Mouse (Mus musculus): ENCODE measurements around the gene Phf1. TPM values are rescaled to one million over a fixed set of nuclear protein-coding genes. Genes with fewer than 3 reads are reported as not detected.
A peak's percentile ranks its signal among the peaks of the same experiment; 100 is the strongest.

The Phf1 gene
- total RNA-seq, 2 experiments from 2014 or later = 9.2 to 10.7 TPM

DNA sequence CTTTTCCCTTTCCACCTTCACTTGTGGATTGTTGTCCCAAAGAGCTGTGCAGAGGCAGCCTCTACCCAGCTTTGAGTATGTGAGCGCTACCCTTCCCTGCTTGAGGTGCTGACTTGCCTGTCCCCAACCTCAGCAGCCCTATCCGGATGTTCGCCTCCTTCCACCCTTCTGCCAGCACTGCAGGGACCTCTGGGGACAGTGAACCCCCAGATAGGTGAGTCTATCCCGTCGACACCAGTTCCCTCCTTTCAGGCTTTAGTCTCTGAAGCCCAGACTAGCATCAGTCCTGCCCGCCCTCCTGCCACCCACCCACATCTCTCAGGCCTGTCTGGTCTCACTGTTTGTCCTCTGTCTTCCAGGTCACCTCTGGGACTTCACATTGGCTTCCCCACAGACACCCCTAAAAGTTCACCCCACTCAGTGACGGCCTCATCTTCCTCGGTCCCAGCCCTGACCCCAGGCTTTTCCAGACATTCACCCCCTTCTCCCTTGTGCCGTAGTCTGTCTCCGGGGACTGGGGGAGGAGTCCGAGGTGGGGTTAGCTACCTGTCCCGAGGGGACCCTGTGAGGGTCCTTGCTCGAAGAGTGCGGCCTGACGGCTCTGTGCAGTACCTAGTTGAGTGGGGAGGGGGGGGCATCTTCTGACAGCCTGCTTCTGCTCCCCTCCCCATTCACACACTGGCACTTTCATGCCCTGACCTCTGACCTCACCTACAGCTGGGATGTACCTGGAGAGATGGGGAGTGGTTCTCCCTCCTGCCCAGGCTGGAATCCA lies 4.3 kb downstream of the Phf1 start:
- DNase-seq = peak; percentile 18
- Histone ChIP-seq H3K27ac (no peak overlapping the region), H3K4me3 (no peak overlapping the region)
- TF ChIP-seq CTCF (IDR thresholded peaks at IDR 0.05) = no peak
- intact Hi-C loops (cut with DNase I) = no loop called here

DNA sequence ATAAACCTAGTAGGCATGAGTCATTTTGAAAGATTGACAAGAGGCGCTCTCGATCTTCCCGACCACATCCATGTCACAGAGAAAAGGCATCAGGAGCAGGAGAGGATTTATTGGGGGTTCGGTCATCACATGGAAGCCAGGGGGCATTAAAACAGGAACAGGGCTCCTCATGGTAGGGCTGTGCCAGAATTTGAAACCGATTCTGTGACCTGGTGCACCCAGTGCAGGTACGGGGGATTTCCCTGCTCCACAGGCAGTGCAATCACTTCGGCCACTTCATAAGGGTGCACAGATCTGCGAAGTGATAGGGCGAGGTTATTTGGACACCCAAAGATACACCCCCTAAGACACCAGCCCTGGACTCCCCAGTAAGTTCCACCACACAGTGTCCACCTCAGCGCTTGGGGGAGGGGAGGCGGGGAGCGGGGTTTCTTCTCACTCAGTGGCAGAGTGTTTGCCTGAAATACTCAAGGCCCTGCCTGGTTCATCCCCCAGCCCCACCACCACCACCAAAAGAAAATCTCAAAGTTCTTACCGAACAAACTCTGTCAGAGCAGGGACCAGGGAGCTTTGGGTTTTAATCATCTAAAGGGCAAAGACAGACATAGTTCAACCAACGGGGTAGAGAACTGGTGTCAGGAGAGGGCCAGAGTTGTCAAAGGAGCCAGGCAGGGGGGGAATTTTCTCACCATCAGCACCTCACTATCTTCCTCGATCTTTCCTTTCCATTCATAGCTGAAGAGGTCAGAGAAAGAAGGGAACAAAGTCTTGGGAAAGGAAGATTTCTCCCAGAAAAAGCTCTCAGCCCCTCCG lies 5.2 kb downstream of the Phf1 start:
- Histone ChIP-seq H3K4me3 (peak overlapping the region; percentile 88), H3K27ac (peak overlapping the region; percentile 97)
- DNase-seq = peak; percentile 15
- intact Hi-C loops (cut with DNase I) = no loop called here
- TF ChIP-seq CTCF (IDR thresholded peaks at IDR 0.05) = no peak

DNA sequence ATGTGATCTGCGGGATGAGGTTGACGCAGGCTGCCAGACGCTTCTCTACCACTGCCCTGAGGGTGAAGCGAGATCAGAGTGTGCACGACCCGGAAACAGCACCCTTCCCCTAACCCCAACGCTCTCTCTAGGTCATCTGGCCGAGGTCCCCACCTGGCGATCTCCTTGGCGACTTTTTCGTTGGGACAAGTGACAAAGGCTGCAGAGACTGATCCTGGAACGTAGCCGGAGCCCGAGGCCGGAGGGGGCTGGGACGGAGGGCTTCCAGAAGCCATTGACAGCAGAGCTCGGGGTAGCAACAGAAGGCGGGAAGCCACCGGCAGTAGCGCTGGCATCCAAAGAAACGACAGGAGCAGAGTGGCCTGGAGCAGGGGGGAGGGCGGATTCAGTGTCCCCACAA lies 5.9 kb downstream of the Phf1 start:
- peak overlapping the region; percentile 88 for H3K4me3 ChIP-seq
- no peak for TF ChIP-seq CTCF (IDR thresholded peaks at IDR 0.05)
- intact Hi-C loops (cut with DNase I) = no loop called here
- peak; percentile 56 for DNase-seq
- peak overlapping the region; percentile 97 for H3K27ac ChIP-seq

DNA sequence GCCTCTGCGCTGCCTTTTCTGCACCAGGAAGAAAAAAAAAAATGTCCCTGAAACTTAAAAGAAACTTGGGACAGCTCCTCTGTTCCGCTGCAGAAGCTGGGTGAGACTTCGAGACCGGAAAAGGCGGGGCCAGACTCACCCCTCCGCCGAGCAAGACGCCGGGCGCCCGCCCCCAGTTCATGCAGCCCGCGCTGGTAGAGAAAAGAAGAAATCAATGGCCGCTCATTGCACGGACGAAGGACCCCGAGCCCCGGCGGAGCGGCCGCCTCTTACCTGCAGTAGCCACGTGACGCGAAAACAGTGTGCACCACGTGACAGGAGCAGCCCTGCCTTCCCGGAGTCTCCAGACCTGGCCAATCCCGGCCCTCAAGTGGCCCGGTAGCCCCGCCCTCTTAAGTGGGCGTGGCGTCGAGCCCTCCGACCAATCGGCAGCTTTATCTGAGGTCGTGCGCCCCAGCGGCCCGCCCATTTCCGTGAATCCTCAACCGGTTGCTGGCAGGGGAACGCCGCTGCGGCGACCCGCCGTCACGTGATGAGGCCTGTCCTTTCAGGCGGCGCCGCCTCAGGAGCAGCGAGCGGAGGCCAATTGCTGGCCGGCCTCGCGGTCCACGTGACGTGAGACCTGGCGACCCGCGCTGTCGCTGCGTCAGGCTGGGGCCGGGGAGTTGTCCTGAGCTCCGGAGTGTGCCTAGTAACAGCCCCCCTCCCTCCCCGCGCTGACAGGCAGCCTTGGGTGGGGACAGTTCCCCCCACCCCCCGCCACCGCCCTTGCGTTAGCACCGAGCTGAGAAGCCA lies 6.5 kb downstream of the Phf1 start, which contains the start of gene Cuta:
TSS of gene Cuta (minus strand) at position 392 of the 795 bp plus-strand sequence.
- peak; percentile 100 for DNase-seq
- peak within 1 kb of the TSS; percentile 97 for H3K27ac ChIP-seq
- TF ChIP-seq CTCF (IDR thresholded peaks at IDR 0.05) = no peak
- intact Hi-C loops (cut with DNase I) = no loop called here
- peak within 1 kb of the TSS; percentile 88 for H3K4me3 ChIP-seq

- H3K4me3 ChIP-seq = peak overlapping the region; percentile 88
- TF ChIP-seq CTCF (IDR thresholded peaks at IDR 0.05) = no peak
- intact Hi-C loops (cut with DNase I) = no loop called here
- no peak for DNase-seq
- peak overlapping the region; percentile 97 for H3K27ac ChIP-seq
Observed at GRCm38 (mm10) chr17:26939973-26940300, 7.1 kb downstream of the Phf1 start.

DNA sequence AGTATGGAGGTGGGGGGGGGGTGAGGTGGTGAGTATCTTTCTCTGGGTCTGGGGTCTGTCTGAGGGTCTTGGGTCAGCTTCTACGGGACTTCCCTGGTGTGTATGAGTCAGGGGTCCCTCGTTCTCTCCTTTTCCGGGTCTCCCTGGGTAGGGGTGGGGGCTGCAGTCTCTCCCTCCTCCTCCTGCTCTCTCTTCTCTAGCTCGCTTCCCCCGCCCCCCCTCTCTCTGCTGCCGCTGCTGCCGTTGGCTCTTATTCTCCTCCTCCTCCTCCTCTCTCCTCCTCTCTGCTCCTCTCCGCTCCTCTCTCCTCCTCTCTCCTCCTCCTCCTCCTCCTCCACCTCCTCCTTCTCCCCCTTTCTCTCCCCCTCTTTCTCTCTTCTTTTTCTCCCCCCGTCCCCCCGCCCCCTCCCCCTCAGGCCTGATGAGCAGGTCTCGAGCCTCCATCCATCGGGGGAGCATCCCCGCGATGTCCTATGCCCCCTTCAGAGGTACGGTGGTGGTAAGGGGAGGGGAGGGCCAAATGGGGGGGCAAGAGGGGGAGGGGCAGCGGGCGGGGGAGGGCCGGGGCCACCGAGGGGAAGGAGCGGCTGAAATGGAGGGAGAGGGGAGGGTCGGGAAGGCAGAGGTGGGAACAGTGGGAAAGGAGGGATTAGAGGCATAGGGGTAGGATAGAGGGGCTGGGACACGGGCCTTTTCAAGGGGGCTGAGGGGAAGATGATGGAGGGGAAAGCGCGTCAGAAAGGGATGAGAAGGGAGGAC lies 8.4 kb downstream of the Phf1 start, which contains the start of gene Syngap1:
TSS of gene Syngap1 (plus strand) at position 223 of the 759 bp plus-strand sequence.
- TF ChIP-seq CTCF (IDR thresholded peaks at IDR 0.05) = no peak
- intact Hi-C loops (cut with DNase I) = no loop called here
- H3K4me3 ChIP-seq = peak within 1 kb of the TSS; percentile 88
- DNase-seq = peak; percentile 54
- H3K27ac ChIP-seq = peak within 1 kb of the TSS; percentile 97

- Histone ChIP-seq H3K27ac (peak overlapping the region; percentile 35; the same call in 1 of the 2 replicates), H3K4me3 (peak overlapping the region; percentile 59)
- no peak for TF ChIP-seq CTCF (IDR thresholded peaks at IDR 0.05)
- DNase-seq = no peak
- intact Hi-C loops (cut with DNase I) = no loop called here
Observed at GRCm38 (mm10) chr17:26941841-26942570, 9.2 kb downstream of the Phf1 start.

DNA sequence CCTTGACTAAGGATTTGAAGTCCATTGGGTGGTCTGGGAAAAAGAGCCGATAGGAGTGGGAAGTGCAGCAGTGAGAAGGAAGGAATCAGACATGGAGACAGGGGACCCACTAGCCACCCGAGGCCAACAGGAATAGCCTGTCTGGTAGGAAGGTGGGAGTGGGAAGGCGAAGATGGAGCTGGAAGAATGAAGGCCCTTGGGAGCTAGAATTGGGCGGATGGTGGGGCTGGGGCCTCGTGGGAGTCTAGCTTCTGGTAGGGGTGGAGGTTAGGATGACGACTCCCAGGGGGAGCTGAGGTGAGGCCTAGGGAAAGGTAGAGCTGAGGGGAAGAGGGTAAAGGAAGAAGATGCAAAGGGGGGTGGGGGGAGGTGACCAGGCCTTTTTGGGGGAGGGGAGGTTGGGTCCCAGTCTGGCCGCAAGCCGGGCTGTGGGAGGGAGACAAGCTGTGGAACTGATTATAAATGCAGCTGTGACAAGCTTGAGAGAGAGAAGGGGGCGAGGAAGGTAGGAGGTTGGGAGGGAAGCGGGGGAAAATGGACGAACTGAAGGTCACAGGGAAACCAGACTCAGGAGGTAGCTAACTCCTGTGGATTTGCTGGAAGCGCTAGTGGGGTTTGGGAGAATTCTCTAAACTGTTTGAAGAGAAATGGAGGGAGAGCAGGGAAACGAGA lies 13.1 kb downstream of the Phf1 start:
- DNase-seq = no peak
- intact Hi-C loops (cut with DNase I) = loop anchor here (2.0 kb wide), 1 partner anchor 29 kb away; the partner anchor contains the start of gene Kifc5b
- peak overlapping the region; percentile 85 for H3K4me3 ChIP-seq
- TF ChIP-seq CTCF (IDR thresholded peaks at IDR 0.05) = no peak
- peak overlapping the region; percentile 92 for H3K27ac ChIP-seq

- intact Hi-C loops (cut with DNase I) = loop anchor here (2.0 kb wide), 1 partner anchor 30 kb away; the partner anchor contains the start of gene Kifc5b
- TF ChIP-seq CTCF (IDR thresholded peaks at IDR 0.05) = peak; percentile 67
- Histone ChIP-seq H3K27ac (peak overlapping the region; percentile 92), H3K4me3 (peak overlapping the region; percentile 85)
- DNase-seq = peak; percentile 93
Observed at GRCm38 (mm10) chr17:26946567-26946966, 13.7 kb downstream of the Phf1 start.

DNA sequence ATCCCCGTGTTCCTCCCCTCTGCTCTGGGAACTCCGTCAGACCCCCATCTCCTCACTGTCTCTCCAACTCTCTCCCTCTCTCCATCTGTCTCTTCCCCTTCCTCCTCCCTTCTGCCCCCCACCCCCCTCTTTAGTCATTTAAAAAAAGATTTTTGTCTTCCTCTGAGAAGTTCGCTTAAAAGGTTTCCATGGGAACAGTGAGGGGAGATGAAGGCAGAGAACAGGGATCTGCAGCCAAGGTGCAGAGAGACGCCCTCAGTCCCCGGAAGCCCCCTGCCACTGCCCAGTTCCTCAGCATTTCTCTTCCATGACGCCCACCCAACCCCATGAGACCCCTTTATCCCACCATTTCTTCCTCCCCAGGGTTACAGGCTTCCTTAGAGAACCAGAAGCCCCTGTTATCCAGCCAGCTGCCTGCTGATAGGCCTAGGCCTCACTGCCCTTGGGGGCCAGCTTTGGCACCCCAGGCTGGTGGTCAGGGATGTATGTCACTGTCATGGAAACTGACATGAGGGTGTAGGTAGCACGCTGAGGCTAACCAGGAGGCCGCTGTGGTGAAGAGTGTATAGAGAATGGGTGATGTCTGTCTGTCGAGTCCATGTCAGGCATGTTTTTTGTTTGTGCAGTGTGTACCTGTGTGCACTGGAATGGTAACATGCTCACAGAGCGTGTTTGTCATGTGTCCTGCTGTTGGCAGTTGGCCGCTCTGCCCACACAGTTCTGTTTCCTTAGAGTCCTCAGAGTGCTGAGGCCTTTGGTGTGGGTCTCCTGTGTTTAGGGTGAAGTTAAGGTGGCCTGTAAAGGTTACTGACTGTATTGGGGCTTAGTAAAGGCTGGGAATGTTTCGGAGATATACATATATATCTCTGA lies 14.6 kb downstream of the Phf1 start:
- no peak for TF ChIP-seq CTCF (IDR thresholded peaks at IDR 0.05)
- Histone ChIP-seq H3K4me3 (peak overlapping the region; percentile 85), H3K27ac (peak overlapping the region; percentile 92)
- DNase-seq = no peak
- intact Hi-C loops (cut with DNase I) = loop anchor here (2.0 kb wide), 1 partner anchor 31 kb away; the partner anchor contains the start of gene Kifc5b
